Mouse (Mus musculus) cerebellum, postnatal 14 days (tissue): ENCODE data around the gene Reep1.
A peak's percentile ranks its signal among the peaks of the same experiment; 100 is the strongest.

Source experiments
- DNase-seq, 2 experiments: peaks; one replicate each; pipeline ENCODE4 v3.0.0; 2021; ENCODE audit warnings: mixed read lengths in 2 of 2

Gene Reep1

GRCm38 (mm10) chr6:71707511-71708501, at the start of gene Reep1:
Reep1 (plus strand) TSS chr6:71707561.
- peak; percentile 77 to 83 for DNase-seq

DNA sequence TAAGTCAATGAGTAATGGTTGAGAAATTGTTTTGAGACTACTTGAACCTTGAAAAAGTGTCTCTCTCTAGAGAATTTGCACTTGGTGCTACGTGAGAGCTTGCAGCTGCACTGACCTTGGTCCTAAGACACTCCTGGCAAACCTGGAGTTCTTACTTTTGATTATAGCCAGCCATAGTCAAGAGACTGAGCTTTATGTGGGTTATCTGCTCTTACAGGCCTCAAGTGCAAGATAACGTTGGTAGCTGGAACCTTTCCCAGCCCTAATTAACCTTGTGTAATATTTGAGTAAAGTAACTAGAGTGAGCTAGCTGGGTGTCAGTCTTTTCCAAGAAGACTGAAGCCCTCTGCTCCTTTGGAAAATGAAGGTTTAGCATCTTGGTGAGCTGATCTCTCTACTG, 49.1 kb upstream of the Reep1 start:
- DNase-seq = no peak

DNA sequence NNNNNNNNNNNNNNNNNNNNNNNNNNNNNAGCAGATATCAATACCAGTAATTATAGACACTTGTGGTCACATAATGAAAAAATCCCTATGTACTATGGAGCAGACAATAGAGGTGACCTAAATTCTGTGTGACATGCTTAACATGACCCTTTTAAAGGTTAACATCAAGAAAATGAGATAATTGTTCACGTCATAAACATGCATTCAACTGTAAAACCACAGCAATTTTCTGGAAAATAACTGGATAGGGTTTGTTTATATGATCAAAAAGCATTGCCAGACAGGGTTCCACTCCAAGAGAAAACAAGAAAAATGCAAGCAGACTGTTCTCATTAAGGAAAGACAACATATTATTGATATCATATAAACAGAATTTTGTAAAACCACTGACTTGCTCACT, 42.9 kb upstream of the Reep1 start:
- no peak for DNase-seq

- no peak for DNase-seq
Measured at GRCm38 (mm10) chr6:71673166-71673565, 34.2 kb upstream of the Reep1 start.

DNA sequence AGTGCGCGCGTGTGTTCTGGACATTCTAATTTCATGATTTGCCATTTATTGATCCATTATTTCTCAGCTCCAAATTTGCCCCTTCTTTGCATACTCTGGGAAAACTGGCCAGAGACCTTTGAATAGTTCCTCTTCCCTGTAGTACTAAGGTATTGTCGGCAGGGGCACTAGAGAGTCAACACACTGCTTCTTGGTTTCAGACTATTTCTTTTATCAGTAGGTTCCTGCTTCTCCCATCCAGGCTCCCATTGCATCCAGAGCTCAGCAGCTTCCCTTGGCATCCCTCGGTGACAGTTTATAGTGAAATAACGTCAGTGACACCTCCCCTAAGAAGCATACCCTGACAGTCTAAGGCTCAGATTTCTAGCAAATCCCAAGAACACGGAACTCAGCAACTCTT, 28.5 kb upstream of the Reep1 start:
- no peak for DNase-seq

DNA sequence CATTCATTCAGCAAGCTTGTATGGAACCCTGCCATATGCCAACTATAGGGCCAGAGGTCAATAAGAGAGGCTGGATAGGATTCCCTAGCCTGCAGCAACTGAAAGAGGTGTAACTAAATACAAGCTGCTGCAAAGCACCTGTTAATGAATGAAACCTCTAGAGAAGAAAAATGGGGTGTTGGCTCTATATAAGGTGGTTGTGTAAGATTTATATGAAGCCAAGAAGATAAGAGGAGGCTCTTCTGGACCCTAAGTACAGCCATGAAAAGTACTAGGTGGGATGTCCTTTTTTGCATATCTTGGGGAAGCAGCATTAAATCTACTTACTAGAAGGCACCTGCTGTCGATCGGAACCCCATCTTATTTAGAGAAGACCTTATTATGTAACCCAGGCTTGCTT, 12.2 kb upstream of the Reep1 start:
- DNase-seq = no peak

- DNase-seq = no peak
Measured at GRCm38 (mm10) chr6:71695599-71695998, 11.8 kb upstream of the Reep1 start.

- no peak for DNase-seq
Measured at GRCm38 (mm10) chr6:71706871-71707270, 490 bp upstream of the Reep1 start.

DNA sequence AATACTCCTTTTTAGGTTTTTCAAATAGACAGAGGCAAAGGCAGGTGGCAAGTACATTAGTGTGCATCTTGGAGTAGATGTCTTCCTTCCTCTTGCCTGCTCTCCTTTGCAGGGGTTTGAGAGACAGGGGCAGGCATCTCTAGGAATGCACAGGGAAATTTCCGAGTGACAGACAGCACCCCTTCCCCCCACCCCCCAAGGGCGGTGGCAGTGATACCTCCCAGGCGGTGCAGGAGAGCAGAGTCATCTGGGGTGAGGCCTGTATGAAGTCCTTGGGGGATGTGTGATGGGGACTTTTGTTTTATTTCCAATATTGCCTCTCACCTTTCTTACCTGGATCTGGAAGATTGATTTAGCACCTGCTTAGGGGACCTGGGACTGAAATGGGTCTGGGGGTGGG, 1.2 kb downstream of the Reep1 start:
- DNase-seq = no peak

DNA sequence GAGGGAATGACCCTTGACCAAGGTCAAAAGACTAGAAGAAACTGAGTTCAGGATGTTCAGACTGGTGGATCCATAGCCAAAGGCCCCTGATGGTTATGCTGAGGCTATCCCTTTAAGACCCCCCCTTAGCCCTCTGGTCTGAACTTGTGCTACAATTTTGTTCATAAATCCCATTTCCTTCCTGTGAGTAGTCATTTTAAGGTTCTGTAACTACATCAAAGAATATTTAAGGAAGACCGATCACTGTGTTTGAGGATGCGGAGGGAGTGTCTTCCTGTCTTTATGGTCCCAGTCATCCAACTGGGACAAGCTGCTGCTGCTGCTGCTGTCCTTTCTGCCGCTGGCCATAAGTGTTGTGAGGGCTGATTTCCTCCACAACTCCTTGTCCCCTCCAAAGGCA, 3.0 kb downstream of the Reep1 start:
- DNase-seq = no peak

DNA sequence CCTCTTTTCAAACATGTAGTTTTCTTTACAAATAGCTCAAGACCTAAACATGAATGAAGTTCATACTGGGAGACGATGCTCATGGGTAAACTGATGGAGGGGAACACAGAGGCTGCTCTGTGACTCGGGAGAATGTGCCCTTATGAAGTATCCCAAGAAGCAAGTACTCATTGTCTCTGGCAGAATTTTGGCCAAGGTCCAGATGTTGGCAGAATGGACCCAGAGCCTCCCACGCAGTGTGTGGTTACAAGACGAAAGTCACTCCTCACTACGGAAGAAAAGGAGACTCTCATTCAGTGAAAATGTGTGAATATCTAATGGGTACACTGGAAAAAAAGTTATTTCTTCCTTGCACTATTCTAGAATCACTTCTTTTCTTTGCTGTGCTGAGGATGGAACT, 3.8 kb downstream of the Reep1 start:
- peak; percentile 33 to 42 for DNase-seq

GRCm38 (mm10) chr6:71713532-71713931, 6.2 kb downstream of the Reep1 start:
- no peak for DNase-seq

- no peak for DNase-seq
Measured at GRCm38 (mm10) chr6:71715006-71715405, 7.6 kb downstream of the Reep1 start.

GRCm38 (mm10) chr6:71716434-71716833, 9.1 kb downstream of the Reep1 start:
- DNase-seq = no peak

DNA sequence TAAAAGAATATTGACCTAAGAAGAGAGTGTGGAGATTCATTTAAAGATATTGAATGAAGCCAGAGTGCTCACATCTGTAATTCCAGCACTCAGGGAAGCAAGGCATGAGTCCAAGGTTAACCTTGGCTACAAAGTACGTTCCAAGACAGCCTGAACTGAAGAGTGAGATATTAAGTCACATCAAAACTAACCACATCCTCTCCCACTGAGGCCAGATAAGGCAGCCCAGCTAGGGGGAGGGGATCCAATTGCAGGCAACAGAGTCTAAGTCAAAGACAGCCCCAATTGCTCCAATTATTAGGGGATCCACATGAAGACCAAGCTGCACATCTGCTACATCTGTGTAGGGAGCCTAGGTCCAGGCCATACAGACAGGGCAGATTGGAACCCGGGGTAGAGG, 11.0 kb downstream of the Reep1 start:
- DNase-seq = no peak

DNA sequence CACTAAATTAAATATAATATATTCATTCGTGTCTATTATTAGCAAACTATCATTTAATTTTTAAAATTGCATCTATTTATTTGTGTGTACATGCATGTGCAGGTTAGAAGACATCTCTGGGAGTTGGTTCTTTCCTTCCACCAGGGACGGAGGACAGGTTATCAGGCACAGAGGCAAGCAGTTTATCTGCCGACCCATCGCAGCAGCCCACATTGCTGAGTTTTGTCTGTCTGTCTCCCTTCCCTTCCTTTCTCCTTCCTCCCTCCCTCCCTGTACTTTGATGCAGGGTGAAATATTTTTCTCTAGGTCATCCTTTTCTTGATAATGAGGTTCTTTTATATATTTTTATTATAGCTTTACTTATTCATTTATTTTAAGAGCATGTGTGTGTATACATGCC, 11.9 kb downstream of the Reep1 start:
- no peak for DNase-seq

DNA sequence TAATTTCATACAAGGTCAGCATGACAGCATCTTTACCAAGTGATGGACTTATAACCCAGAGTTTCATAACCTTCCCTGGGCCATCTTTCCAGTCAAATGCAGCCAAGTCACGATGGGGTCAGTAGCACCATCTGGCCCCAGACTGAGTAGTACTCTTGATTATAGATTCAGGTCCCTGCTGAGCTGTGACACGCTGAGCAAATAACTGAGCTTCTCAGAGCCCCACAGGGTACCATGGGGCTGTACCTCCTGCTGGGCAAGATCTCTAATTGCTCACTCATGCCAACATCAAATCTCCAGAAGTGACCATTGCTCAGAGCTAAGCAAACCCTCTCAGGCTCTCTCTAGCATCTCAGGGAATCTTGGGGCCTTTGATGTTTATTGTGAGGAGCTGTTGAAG, 15.6 kb downstream of the Reep1 start:
- peak in 1 of 2 experiments; percentile 14 for DNase-seq

DNA sequence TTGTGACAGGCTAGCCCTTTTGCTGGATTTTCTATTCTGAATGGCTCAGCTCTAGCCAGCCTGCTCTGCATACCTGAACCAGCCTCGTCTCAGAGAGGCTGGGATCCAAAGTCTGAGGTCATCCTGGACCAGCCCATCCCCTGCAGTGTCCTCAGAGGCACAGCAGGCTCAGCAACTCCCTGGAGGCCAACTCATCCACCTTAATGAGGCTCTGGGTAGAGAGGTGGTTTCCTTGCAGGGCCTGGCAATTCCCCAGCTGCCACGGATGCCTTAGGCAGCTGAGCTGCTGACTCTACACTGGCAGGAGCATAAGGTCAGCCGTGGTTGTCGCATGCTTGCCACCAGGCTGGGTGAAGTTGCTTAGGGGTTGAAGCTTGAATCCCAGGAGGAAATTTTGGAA, 16.2 kb downstream of the Reep1 start:
- peak in 1 of 2 experiments; percentile 13 for DNase-seq

GRCm38 (mm10) chr6:71726710-71727109, 19.3 kb downstream of the Reep1 start:
- no peak for DNase-seq

DNA sequence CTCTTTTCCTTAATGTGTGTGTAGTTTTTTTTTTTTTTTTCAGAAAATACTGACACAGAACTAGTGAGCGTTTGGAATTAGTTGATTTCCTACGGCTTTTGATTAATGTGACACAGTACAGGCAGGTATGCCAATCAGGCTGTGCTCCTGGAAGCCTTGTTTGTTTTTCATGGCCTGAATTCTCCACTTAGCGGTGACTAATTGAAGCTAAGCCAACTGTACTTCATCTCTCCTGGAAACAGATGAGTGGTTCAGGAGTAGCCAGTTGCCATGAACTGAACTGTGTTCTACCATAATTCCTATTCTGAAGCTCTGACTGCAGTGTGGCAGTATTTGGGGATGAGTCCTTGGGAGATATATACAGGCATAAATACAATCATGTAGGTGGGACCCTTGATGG, 20.9 kb downstream of the Reep1 start:
- DNase-seq = no peak

DNA sequence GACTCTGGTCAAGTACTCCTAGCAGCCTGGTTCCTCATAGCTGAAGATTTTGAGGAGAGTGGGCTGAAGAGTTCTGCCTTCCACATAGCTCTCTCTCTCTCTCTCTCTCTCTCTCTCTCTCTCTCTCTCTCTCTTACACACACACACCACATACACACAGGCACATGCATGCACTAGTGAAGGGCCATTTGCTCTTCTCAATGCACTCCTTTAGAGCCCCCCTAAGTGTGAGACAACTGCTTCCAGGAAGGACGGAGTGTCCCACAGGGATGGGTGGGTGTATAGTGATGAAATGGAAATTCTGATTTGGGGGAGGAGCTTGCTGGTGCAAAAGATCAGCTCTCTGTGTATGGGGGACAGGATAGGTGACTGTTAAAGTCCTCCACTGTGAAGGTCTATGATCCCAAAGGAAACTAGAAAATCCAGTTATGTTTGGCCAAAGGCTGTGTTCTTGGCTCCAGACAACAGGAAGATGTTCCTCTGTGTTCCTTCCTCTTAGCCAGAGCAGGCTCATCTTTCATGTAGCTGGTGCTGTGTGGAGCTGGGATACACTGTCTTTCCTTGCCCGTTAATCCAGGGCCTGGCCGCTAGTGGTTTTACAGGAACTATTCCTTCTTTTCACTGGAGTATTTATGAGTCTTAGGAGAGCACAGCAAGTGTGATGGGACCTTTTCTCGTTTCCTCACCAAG, 27.7 kb downstream of the Reep1 start:
- DNase-seq = no peak

- DNase-seq = peak in 1 of 2 experiments; percentile 32
Measured at GRCm38 (mm10) chr6:71735600-71736010, 28.2 kb downstream of the Reep1 start.

DNA sequence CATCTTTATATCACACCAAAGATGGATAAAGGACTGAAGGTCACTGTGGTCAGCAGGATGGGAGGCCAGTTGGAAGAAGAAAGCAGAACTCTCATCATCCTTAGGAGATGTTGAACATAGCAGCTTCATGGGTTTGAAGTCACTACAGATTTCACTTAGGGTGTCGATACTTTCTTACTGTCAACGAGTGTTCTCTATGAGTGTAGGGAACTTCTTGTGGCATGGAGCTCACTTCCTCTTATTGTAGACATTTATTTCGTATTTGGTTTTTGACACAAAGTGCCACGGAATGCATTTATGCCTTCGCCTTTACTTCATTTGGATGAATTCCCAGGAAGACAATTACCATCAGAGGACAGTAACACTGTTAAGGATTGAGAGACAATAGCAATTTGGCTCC, 28.7 kb downstream of the Reep1 start:
- DNase-seq = no peak

GRCm38 (mm10) chr6:71737202-71737601, 29.8 kb downstream of the Reep1 start:
- DNase-seq = no peak
